Mouse (Mus musculus): Measurements from ENCODE around the gene Iqcg.

DNA sequence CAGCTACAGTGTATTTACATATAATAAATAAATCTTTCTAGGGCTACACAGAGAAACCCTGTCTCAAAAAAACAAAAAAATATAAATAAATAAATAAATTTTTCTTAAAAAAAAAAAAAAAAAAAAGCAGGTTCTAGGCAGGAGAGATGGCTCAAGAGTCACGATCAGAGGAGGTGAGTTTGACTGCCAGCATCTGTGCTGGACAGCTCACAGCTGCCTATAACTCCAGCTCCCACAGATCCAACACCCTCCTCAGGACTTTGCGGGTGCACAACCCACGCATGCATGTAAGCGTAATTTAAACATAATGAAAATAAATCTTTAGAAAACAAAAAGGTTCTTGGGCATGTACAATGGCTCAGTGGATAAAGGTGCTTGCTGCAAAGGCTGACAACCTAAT, 20.0 kb downstream of the Iqcg start:
- TF ChIP-seq POLR2A (IDR thresholded peaks at IDR 0.05; ENCODE audit: insufficient read length, low read depth) (no peak), MYOD1 (IDR thresholded peaks at IDR 0.05; ENCODE audit: control insufficient read depth in 1 of 3, insufficient read length in 2 of 3, low read depth in 2 of 3) (peak in 1 of 3 experiments; percentile 26), MAX (IDR thresholded peaks at IDR 0.05; ENCODE audit: low read depth) (no peak), E2F4 (IDR thresholded peaks at IDR 0.05; ENCODE audit: insufficient read depth) (no peak), REST (IDR thresholded peaks at IDR 0.05; ENCODE audit: insufficient read depth, insufficient read length) (peak; percentile 65), POLR2AphosphoS2 (IDR thresholded peaks at IDR 0.05; ENCODE audit: insufficient read length, low read depth) (no peak), USF1 (IDR thresholded peaks at IDR 0.05; ENCODE audit: low read depth) (no peak)

Measured in myocyte (in vitro differentiated cells).